Mouse (Mus musculus) bone marrow, adult 2 months (tissue): ENCODE data around the gene Zfyve16.

Source experiments
- CTCF ChIP-seq: fragments of 200-500 bp; IDR thresholded peaks from 2 replicates; pipeline ENCODE4 v1.5.1; 2011; ENCODE audit warnings: low read length, control low read depth; ENCODE audit not compliant: control insufficient read depth, insufficient read depth
- POLR2A ChIP-seq: fragments of 200-500 bp; IDR thresholded peaks from 2 replicates; pipeline ENCODE4 v1.6.1; 2011; ENCODE audit warnings: low read depth, mild to moderate bottlenecking, control low read depth, low read length, borderline replicate concordance; ENCODE audit not compliant: control insufficient read depth

DNA sequence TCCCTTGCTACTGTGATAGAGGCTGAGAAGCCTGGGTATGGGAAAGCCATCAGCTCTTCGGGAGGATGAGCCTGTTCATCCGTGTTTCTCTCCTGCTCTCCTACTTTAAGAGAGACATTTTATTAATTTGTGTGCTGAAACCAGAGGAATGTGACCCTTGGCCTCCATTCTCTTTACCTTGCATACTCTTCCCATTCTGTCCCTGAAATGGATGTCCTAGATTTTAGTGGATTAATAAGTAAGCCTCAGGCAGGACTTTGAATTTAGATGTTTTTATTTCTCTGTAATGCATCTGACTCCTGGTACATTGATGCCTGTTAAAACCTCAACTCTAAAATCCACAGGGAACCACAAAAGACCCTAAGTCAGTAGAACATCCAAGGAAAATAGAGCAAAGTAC is 61.3 kb downstream of the Zfyve16 start:
- TF ChIP-seq POLR2A (no peak), CTCF (no peak)
